Mouse (Mus musculus): Measurements from ENCODE around the gene Phlpp1. TPM values are rescaled to one million over a fixed set of nuclear protein-coding genes. Genes with fewer than 3 reads are reported as not detected.

The Phlpp1 gene
- polyA plus RNA-seq, 1 experiment: 0.67 TPM

DNA sequence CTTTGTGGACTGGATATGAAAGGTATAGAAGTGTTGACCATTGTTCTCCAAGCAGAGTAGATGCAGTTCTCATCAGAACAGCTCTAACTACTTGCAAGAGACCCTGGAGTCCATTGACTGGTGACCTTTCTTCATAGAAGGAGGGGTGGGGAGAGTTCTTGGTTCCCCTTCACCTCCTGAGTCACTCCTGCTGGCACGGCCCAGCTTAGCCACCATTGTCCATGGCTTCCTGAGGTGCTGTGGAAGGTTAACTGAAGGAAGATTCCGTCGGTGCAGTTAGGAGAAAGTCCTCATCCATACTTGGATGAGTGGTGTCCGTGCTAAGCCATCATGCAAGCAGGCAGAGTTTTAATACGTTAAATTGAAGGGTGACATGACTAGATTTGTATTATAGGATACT lies 17.8 kb downstream of the Phlpp1 start:
- Histone ChIP-seq H3K4me3 (replicated peaks) (no peak overlapping the region), H3K4me1 (peaks cover 18% of the 10 kb centered on the region), H3K36me3 (replicated peaks; ENCODE audit: low read length) (peaks cover 2% of the 10 kb centered on the region), H3K9me3 (no peaks in the 10 kb centered on the region), H3K27me3 (replicated peaks) (no peaks in the 10 kb centered on the region)
- TF ChIP-seq GATA1 (IDR thresholded peaks at IDR 0.05; ENCODE audit: borderline replicate concordance, low read length): no peak
- no peak for TF ChIP-seq FLI1 (IDR thresholded peaks at IDR 0.05; ENCODE audit: low read length)

- Histone ChIP-seq H3K4me3 (replicated peaks) (no peak overlapping the region), H3K9me3 (no peaks in the 10 kb centered on the region), H3K4me1 (peaks cover 14% of the 10 kb centered on the region), H3K36me3 (replicated peaks; ENCODE audit: low read length) (peaks cover 2% of the 10 kb centered on the region), H3K27me3 (replicated peaks) (no peaks in the 10 kb centered on the region)
- TF ChIP-seq FLI1 (IDR thresholded peaks at IDR 0.05; ENCODE audit: low read length) (no peak), GATA1 (IDR thresholded peaks at IDR 0.05; ENCODE audit: borderline replicate concordance, low read length) (no peak)
Observed at GRCm38 (mm10) chr1:106190695-106191094, 19.1 kb downstream of the Phlpp1 start.

DNA sequence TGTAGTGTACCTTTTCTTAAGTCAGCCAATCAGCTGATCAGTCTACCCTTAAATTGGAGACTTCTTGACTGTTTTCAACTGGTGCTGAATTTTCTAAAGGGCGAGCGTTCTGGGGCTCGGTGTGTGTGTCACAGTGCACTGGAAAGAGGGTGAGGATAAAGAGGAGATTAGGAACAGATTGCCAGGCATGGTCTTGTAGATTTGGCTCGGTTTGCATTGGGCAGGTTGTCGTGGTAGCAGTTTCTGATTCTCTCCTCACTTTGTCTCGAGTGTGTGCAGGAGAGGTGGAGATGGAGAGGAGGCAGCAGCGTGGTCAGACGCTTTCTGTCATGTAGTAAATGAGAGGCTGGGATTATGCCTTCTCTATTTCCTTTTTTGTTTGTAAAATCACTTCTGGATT lies 20.3 kb downstream of the Phlpp1 start:
- Histone ChIP-seq H3K4me1 (peaks cover 14% of the 10 kb centered on the region), H3K9me3 (no peaks in the 10 kb centered on the region), H3K27me3 (replicated peaks) (no peaks in the 10 kb centered on the region), H3K4me3 (replicated peaks) (no peak overlapping the region), H3K36me3 (replicated peaks; ENCODE audit: low read length) (peaks cover 2% of the 10 kb centered on the region)
- no peak for TF ChIP-seq GATA1 (IDR thresholded peaks at IDR 0.05; ENCODE audit: borderline replicate concordance, low read length)
- no peak for TF ChIP-seq FLI1 (IDR thresholded peaks at IDR 0.05; ENCODE audit: low read length)

DNA sequence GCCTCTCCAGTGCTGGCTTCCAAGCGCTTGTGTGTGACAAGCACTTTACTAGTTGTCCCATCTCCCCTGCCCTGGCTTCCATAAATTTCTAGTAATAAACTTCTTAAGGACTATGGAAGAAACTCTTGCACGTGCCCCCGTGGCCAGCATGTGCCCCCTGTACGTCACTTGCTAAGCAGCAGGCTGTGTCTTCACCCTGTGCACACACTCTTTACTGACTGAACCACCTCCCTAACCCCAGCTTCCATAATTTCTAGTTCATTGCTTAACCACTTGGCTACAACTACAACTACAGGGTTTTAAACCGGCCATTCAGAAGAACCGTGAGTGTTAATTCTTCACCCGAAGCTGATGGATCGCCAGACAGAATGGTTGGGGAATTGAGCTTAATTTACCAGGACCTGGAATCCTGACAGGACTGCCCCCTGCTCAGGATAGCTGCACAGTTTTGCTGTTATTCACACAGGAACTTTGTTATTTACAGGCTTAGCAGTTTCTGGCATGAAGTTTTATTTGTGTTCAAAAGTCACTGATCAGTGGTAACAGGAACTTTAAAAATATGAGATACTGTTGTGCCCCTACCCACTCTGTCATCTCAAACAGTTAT lies 21.4 kb downstream of the Phlpp1 start:
- Histone ChIP-seq H3K27me3 (replicated peaks) (no peaks in the 10 kb centered on the region), H3K4me1 (peaks cover 21% of the 10 kb centered on the region), H3K4me3 (replicated peaks) (no peak overlapping the region), H3K9me3 (no peaks in the 10 kb centered on the region), H3K36me3 (replicated peaks; ENCODE audit: low read length) (peaks cover 2% of the 10 kb centered on the region)
- TF ChIP-seq GATA1 (IDR thresholded peaks at IDR 0.05; ENCODE audit: borderline replicate concordance, low read length): no peak
- no peak for TF ChIP-seq FLI1 (IDR thresholded peaks at IDR 0.05; ENCODE audit: low read length)

- Histone ChIP-seq H3K4me1 (peaks cover 26% of the 10 kb centered on the region), H3K36me3 (replicated peaks; ENCODE audit: low read length) (peaks cover 2% of the 10 kb centered on the region), H3K27me3 (replicated peaks) (no peaks in the 10 kb centered on the region), H3K9me3 (no peaks in the 10 kb centered on the region), H3K4me3 (replicated peaks) (no peak overlapping the region)
- TF ChIP-seq GATA1 (IDR thresholded peaks at IDR 0.05; ENCODE audit: borderline replicate concordance, low read length) (no peak), FLI1 (IDR thresholded peaks at IDR 0.05; ENCODE audit: low read length) (no peak)
Observed at GRCm38 (mm10) chr1:106193487-106193886, 21.9 kb downstream of the Phlpp1 start.

DNA sequence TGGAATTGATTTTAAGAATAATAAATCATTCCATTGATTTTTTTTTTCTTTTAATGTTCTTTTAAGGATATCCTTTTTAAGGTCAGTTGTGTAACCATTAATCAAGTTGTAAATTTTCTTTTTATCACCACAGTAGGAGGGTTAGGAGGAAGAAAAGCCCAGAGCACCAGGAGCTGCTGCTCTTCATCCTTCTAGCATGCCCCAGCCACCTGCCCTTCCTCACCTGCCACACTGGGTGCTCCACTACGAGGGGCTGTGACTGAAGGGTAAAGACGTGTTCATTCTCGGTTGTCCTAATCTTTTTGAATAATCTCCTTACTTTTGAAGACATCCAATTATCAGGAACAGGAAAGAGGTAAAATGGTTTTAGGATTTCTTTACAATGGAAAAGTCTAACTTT lies 22.7 kb downstream of the Phlpp1 start:
- no peaks in the 10 kb centered on the region for H3K9me3 ChIP-seq
- no peak overlapping the region for H3K4me3 ChIP-seq (replicated peaks)
- no peaks in the 10 kb centered on the region for H3K27me3 ChIP-seq (replicated peaks)
- peaks cover 30% of the 10 kb centered on the region for H3K4me1 ChIP-seq
- peaks cover 2% of the 10 kb centered on the region for H3K36me3 ChIP-seq (replicated peaks; ENCODE audit: low read length)
- TF ChIP-seq GATA1 (IDR thresholded peaks at IDR 0.05; ENCODE audit: borderline replicate concordance, low read length) (no peak), FLI1 (IDR thresholded peaks at IDR 0.05; ENCODE audit: low read length) (no peak)

DNA sequence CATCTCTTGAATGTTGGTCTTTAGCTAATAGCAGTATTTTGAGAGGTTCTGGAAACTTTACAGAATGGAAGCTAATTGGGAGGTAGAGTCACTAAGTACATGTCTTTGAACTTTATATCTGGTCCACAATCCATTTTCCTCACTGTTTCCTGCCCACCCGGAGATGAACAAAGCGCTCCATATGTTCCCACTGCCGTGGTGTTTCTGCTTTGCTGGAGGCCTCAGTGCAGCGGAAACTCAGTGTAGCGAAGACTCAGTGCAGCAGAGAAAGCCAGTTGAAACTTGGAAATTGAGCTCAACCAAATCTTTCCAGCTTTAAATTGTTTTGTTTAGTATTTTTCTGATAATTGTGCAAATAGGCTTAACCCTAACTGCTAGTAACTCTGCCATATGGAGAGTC lies 26.4 kb downstream of the Phlpp1 start:
- peaks cover 53% of the 10 kb centered on the region for H3K4me1 ChIP-seq
- no peak overlapping the region for H3K4me3 ChIP-seq (replicated peaks)
- H3K9me3 ChIP-seq: no peaks in the 10 kb centered on the region
- no peaks in the 10 kb centered on the region for H3K36me3 ChIP-seq (replicated peaks; ENCODE audit: low read length)
- no peaks in the 10 kb centered on the region for H3K27me3 ChIP-seq (replicated peaks)
- TF ChIP-seq FLI1 (IDR thresholded peaks at IDR 0.05; ENCODE audit: low read length): no peak
- TF ChIP-seq GATA1 (IDR thresholded peaks at IDR 0.05; ENCODE audit: borderline replicate concordance, low read length): no peak

- Histone ChIP-seq H3K4me3 (replicated peaks) (no peak overlapping the region), H3K27me3 (replicated peaks) (no peaks in the 10 kb centered on the region), H3K36me3 (replicated peaks; ENCODE audit: low read length) (no peaks in the 10 kb centered on the region), H3K9me3 (no peaks in the 10 kb centered on the region), H3K4me1 (peaks cover 52% of the 10 kb centered on the region)
- TF ChIP-seq GATA1 (IDR thresholded peaks at IDR 0.05; ENCODE audit: borderline replicate concordance, low read length) (no peak), FLI1 (IDR thresholded peaks at IDR 0.05; ENCODE audit: low read length) (no peak)
Observed at GRCm38 (mm10) chr1:106199109-106199508, 27.6 kb downstream of the Phlpp1 start.

- TF ChIP-seq GATA1 (IDR thresholded peaks at IDR 0.05; ENCODE audit: borderline replicate concordance, low read length): no peak
- no peak for TF ChIP-seq FLI1 (IDR thresholded peaks at IDR 0.05; ENCODE audit: low read length)
- H3K9me3 ChIP-seq: no peaks in the 10 kb centered on the region
- H3K36me3 ChIP-seq (replicated peaks; ENCODE audit: low read length): no peaks in the 10 kb centered on the region
- H3K4me3 ChIP-seq (replicated peaks): peak overlapping the region; percentile 78
- H3K27me3 ChIP-seq (replicated peaks): no peaks in the 10 kb centered on the region
- H3K4me1 ChIP-seq: peaks cover 58% of the 10 kb centered on the region
Observed at GRCm38 (mm10) chr1:106199686-106200085, 28.1 kb downstream of the Phlpp1 start.

- Histone ChIP-seq H3K4me1 (peaks cover 63% of the 10 kb centered on the region), H3K36me3 (replicated peaks; ENCODE audit: low read length) (no peaks in the 10 kb centered on the region), H3K9me3 (no peaks in the 10 kb centered on the region), H3K4me3 (replicated peaks) (no peak overlapping the region), H3K27me3 (replicated peaks) (no peaks in the 10 kb centered on the region)
- TF ChIP-seq GATA1 (IDR thresholded peaks at IDR 0.05; ENCODE audit: borderline replicate concordance, low read length): no peak
- TF ChIP-seq FLI1 (IDR thresholded peaks at IDR 0.05; ENCODE audit: low read length): no peak
Observed at GRCm38 (mm10) chr1:106201025-106201424, 29.5 kb downstream of the Phlpp1 start.

- Histone ChIP-seq H3K4me1 (peaks cover 63% of the 10 kb centered on the region), H3K27me3 (replicated peaks) (no peaks in the 10 kb centered on the region), H3K36me3 (replicated peaks; ENCODE audit: low read length) (no peaks in the 10 kb centered on the region), H3K9me3 (no peaks in the 10 kb centered on the region), H3K4me3 (replicated peaks) (no peak overlapping the region)
- no peak for TF ChIP-seq GATA1 (IDR thresholded peaks at IDR 0.05; ENCODE audit: borderline replicate concordance, low read length)
- no peak for TF ChIP-seq FLI1 (IDR thresholded peaks at IDR 0.05; ENCODE audit: low read length)
Observed at GRCm38 (mm10) chr1:106201929-106202328, 30.4 kb downstream of the Phlpp1 start.
